Mouse (Mus musculus): Measurements from ENCODE around the gene Slc25a34. TPM values are rescaled to one million over a fixed set of nuclear protein-coding genes. Genes with fewer than 3 reads are reported as not detected.

Slc25a34 gene
- total and polyA plus RNA-seq, 2 experiments from 2014 or later, result 2.1 to 10.6 TPM

DNA sequence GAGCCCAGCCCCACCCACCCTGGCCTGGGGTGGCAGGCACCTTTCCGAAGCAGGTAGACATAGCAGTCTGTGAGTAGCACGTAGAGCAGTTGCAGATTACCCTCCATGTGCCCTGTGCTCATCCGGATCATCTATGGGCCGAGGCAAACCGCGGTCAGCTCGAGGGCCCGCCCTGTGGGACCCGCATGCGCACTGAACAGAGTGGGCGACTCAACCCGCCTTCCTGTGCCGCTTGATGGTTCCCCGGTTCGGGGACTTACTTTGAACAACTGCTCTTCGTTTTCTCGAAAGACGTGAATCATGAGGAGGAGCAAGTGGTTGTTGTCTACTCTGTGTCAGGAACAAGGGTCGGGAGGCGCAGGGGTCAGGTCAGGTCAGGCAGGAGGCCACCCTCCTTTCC, 7.6 kb upstream of the Slc25a34 start:
- H3K9me3 ChIP-seq (ENCODE audit: low read length), result no peaks in the 10 kb centered on the region
- H3K27ac ChIP-seq (ENCODE audit: low read depth, low read length), result no peak overlapping the region
- no peaks in the 10 kb centered on the region for H3K27me3 ChIP-seq (ENCODE audit: insufficient read depth, low read length)
- TF ChIP-seq CTCF (IDR thresholded peaks at IDR 0.05), result no peak
- no peak overlapping the region for H3K9ac ChIP-seq (replicated peaks; ENCODE audit: low read length, poor library complexity, severe bottlenecking)
- ATAC-seq (ENCODE audit: low FRiP score) (no peak), DNase-seq (ENCODE audit: low spot score) (no peak)
- 94% methylated on average over 20 of the region's 20 CpGs for WGBS
- H3K36me3 ChIP-seq (ENCODE audit: insufficient read depth, low read length), result peaks cover 81% of the 10 kb centered on the region
- no peak overlapping the region for H3K4me3 ChIP-seq (ENCODE audit: low read depth, low read length)
- no peak overlapping the region for H3K4me2 ChIP-seq (ENCODE audit: low read depth, low read length, poor library complexity, severe bottlenecking)
- H3K4me1 ChIP-seq (ENCODE audit: insufficient read depth, low read length), result no peaks in the 10 kb centered on the region

DNA sequence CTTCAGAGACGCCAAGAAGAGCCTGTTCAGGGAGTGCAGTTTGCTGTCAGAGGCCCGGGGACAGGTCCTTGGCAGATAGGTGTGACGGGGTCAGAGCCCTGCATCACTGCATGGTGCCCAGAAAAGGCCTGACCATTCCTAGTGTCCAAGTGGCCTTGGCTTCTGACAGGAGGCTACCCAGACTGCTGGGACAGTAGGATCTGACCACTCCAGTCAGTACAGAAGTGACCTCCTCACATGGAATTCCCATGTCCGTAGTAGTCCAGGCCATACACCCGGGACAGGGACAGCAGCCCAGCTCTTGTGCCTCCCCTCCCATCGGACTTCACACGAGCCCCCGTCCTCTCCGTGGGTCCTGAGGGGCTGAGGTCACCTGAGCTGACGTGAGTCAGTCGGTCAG, 6.4 kb upstream of the Slc25a34 start:
- H3K36me3 ChIP-seq (ENCODE audit: insufficient read depth, low read length), result peaks cover 86% of the 10 kb centered on the region
- no peaks in the 10 kb centered on the region for H3K9me3 ChIP-seq (ENCODE audit: low read length)
- no peak overlapping the region for H3K9ac ChIP-seq (replicated peaks; ENCODE audit: low read length, poor library complexity, severe bottlenecking)
- TF ChIP-seq CTCF (IDR thresholded peaks at IDR 0.05), result no peak
- no peak overlapping the region for H3K4me3 ChIP-seq (ENCODE audit: low read depth, low read length)
- no peak overlapping the region for H3K4me2 ChIP-seq (ENCODE audit: low read depth, low read length, poor library complexity, severe bottlenecking)
- H3K27ac ChIP-seq (ENCODE audit: low read depth, low read length), result no peak overlapping the region
- no peaks in the 10 kb centered on the region for H3K27me3 ChIP-seq (ENCODE audit: insufficient read depth, low read length)
- no peaks in the 10 kb centered on the region for H3K4me1 ChIP-seq (ENCODE audit: insufficient read depth, low read length)
- WGBS, result 91% methylated on average over 11 of the region's 11 CpGs
- ATAC-seq (ENCODE audit: low FRiP score) (no peak), DNase-seq (ENCODE audit: low spot score) (no peak)

DNA sequence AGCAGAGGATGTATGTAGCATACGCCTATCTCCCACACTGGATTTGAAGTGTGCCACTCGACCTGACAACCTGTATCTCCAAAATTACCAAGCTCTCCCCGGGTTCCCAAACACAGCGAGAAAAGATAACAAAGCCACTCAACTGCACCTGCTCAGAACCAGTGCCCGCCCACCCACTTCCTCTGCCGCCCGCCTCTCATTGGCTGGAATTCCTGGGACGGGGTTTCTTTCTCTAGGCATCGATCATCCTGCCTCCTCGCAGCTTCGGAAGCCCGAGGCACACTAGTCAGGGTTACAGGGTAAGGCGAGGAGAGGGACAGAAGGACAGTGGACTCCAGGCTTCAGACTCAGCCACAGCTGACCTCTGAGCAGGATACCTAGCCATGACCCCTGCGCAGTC, 5.0 kb upstream of the Slc25a34 start:
- Histone ChIP-seq H3K36me3 (ENCODE audit: insufficient read depth, low read length) (peaks cover 79% of the 10 kb centered on the region), H3K27me3 (ENCODE audit: insufficient read depth, low read length) (no peaks in the 10 kb centered on the region), H3K27ac (ENCODE audit: low read depth, low read length) (no peak overlapping the region), H3K4me3 (ENCODE audit: low read depth, low read length) (no peak overlapping the region), H3K9ac (replicated peaks; ENCODE audit: low read length, poor library complexity, severe bottlenecking) (no peak overlapping the region), H3K4me2 (ENCODE audit: low read depth, low read length, poor library complexity, severe bottlenecking) (no peak overlapping the region), H3K9me3 (ENCODE audit: low read length) (no peaks in the 10 kb centered on the region), H3K4me1 (ENCODE audit: insufficient read depth, low read length) (no peaks in the 10 kb centered on the region)
- ATAC-seq (ENCODE audit: low FRiP score) (no peak), DNase-seq (ENCODE audit: low spot score) (no peak)
- no peak for TF ChIP-seq CTCF (IDR thresholded peaks at IDR 0.05)
- 86% methylated on average over 14 of the region's 14 CpGs for WGBS

DNA sequence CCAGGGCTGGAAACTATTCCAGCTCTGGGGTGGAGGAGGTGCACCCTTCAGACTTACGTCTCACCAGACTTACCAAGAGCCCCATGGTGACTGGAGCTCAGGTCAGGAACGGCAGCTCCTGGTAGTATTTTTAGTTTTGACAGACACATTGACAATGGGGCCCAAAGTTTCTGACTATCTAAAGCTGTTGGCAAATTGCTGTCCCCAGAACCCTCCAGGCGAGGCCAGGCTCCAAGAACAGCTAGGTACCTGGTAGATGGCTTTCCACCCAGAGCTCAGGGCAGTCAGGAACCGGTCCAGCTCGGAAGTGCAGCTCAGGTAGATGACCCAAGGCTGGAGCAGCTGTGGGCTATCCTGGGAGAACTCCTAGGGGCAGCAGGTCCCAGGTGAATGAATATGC, 3.9 kb upstream of the Slc25a34 start:
- Histone ChIP-seq H3K4me1 (ENCODE audit: insufficient read depth, low read length) (no peaks in the 10 kb centered on the region), H3K9me3 (ENCODE audit: low read length) (no peaks in the 10 kb centered on the region), H3K36me3 (ENCODE audit: insufficient read depth, low read length) (peaks cover 71% of the 10 kb centered on the region), H3K4me2 (ENCODE audit: low read depth, low read length, poor library complexity, severe bottlenecking) (no peak overlapping the region), H3K9ac (replicated peaks; ENCODE audit: low read length, poor library complexity, severe bottlenecking) (no peak overlapping the region), H3K27ac (ENCODE audit: low read depth, low read length) (no peak overlapping the region), H3K27me3 (ENCODE audit: insufficient read depth, low read length) (no peaks in the 10 kb centered on the region), H3K4me3 (ENCODE audit: low read depth, low read length) (no peak overlapping the region)
- DNase-seq (ENCODE audit: low spot score) (no peak), ATAC-seq (ENCODE audit: low FRiP score) (no peak)
- WGBS, result 92% methylated on average over 5 of the region's 5 CpGs
- no peak for TF ChIP-seq CTCF (IDR thresholded peaks at IDR 0.05)

DNA sequence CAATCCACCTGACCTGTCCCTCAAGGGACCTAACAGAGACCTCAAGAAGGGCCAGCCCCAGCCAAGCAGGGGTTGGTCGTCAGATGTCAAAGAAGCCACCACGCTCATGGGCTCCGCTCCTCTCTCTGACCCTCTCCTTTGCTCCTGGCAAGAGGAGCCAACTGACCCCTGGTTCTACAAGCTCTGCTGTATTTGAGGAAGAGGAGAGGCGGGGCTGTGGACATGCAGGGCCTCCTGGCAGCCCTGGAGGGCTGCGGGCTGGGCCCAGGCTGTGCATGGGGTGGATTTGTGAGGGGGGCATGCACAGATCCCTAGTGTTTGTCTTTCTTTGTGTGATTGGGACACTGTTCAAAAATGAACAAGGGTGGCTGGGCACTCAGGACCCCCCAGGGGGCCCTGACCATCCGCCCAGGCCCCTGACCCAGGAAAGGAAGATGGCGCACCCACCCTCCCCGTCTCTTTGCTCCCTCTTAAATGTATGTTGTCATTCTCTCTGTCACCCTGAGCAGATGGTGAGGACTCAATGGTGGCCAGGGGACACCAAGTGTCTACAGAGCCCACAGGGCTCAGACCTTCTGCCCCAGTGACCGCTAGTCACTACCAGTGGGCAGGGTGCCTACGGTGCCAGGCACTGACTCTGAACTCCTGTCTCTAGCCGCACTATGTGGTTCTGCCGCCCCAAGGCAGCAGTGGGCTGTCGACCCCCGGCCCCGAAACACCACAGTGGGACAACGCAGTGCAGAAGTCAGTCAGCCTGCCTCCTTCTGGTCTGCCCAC, 2.3 kb upstream of the Slc25a34 start:
- Histone ChIP-seq H3K4me1 (ENCODE audit: insufficient read depth, low read length) (no peaks in the 10 kb centered on the region), H3K27me3 (ENCODE audit: insufficient read depth, low read length) (no peaks in the 10 kb centered on the region), H3K9me3 (ENCODE audit: low read length) (no peaks in the 10 kb centered on the region), H3K27ac (ENCODE audit: low read depth, low read length) (no peak overlapping the region), H3K9ac (replicated peaks; ENCODE audit: low read length, poor library complexity, severe bottlenecking) (no peak overlapping the region), H3K4me3 (ENCODE audit: low read depth, low read length) (no peak overlapping the region), H3K36me3 (ENCODE audit: insufficient read depth, low read length) (peaks cover 56% of the 10 kb centered on the region), H3K4me2 (ENCODE audit: low read depth, low read length, poor library complexity, severe bottlenecking) (no peak overlapping the region)
- ATAC-seq (ENCODE audit: low FRiP score) (no peak), DNase-seq (ENCODE audit: low spot score) (no peak)
- WGBS, result 93% methylated on average over 16 of the region's 16 CpGs
- TF ChIP-seq CTCF (IDR thresholded peaks at IDR 0.05), result no peak

DNA sequence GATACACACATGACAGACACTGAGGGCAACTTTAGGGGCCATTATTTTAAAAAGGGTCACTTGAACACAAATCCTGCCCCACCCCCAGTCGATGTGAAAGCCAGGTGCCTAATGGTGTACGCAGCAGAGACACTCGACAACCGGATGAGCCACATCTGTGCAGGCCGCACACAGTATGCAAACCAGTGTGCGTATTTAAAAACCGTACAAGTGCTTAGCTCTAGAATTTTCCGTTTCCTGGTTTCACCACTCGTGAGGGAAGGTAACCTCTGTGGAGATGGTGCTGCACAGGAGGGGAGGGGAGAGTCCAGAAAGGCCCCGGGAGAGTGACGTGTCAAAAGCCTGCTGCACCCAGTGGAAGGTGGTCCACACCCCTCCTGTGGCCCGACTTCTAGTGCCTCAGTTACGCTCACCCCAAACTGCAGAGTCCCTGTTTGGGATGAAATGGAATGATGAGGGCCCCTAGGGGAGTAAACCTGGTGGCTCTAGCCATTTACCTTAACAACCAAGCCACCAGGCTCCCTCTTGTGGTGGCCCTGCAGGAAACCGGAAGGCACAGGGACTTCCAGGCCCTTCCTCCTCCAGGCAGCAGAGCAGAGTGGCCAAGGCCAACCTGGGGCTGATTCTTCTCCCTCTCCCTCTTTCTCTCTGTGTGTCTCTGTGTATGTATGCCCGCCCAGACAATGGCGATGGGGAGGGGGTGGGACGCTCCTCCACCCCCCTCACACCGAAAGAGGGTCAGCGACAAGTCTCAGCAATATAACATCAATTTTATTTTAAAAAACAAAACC, 1.6 kb upstream of the Slc25a34 start:
- Histone ChIP-seq H3K27ac (ENCODE audit: low read depth, low read length) (no peak overlapping the region), H3K9ac (replicated peaks; ENCODE audit: low read length, poor library complexity, severe bottlenecking) (no peak overlapping the region), H3K36me3 (ENCODE audit: insufficient read depth, low read length) (peaks cover 48% of the 10 kb centered on the region), H3K4me1 (ENCODE audit: insufficient read depth, low read length) (no peaks in the 10 kb centered on the region), H3K9me3 (ENCODE audit: low read length) (no peaks in the 10 kb centered on the region), H3K4me2 (ENCODE audit: low read depth, low read length, poor library complexity, severe bottlenecking) (no peak overlapping the region), H3K27me3 (ENCODE audit: insufficient read depth, low read length) (no peaks in the 10 kb centered on the region), H3K4me3 (ENCODE audit: low read depth, low read length) (no peak overlapping the region)
- peak; percentile 65 for TF ChIP-seq CTCF (IDR thresholded peaks at IDR 0.05)
- WGBS, result 79% methylated on average over 18 of the region's 19 CpGs
- no peak for ATAC-seq (ENCODE audit: low FRiP score)
- DNase-seq (ENCODE audit: low spot score), result no peak
